9 mouse cellular contexts compared by ENCODE assay signal in the genomic region with DNA sequence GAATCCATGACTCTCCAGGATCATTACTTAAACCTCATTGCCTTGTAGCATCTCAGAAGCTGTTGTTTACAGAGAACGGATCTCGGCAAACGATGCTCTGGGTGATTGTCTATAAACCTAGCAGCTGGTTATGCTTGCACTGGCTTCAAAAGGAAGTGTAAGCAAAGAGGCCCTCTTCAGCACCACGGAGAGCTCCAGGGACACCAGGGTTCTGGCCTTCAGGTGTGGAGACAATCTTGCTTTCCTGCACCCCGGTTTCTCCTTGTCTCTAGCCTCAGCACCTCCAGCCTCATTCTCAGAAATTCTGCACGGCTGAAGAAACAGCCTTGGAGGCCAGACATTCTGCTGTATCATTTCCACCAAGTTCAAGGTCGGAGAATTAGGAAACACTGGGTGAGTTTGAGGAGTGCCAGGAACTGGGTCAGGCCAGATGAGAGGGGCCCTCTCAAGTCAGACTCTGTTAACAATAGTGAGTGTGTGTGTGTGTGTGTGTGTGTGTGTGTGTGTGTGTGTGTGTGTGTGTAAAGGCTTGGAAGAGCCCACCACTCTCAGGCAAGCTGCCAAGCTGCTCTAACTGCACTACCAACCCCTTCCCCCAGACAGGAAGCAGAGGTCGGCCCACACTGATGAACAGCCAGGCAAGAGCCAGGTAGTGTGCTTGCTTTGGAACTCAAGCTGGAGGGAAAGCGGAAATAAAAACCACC.
DNase-seq lines count a peak whose midpoint lies in the region; ATAC-seq lines count a peak whose summit lies in the region.
"Had no signal": no experiment of that assay in that cellular context is flagged by ENCODE, and none has a peak within 500 bp of the region (broad histone marks: within the 10 kb centered on the region; RNA-seq: fewer than 3 reads in every experiment).

No protein-coding gene starts in this region.

- H3K27ac ChIP-seq in kidney, embryonic 16.5 days (ENCODE audit: low read length), result no peak overlapping the region
- H3K27ac ChIP-seq in hindbrain, embryonic 16.5 days (ENCODE audit: low read depth, low read length), result peak overlapping the region; percentile 54; the same call in 1 of the 2 replicates

- no peaks in the 10 kb centered on the region for H3K36me3 ChIP-seq in kidney, embryonic 16.5 days (ENCODE audit: insufficient read depth, low read length)
- no peaks in the 10 kb centered on the region for H3K36me3 ChIP-seq in hindbrain, embryonic 16.5 days (ENCODE audit: control insufficient read depth, insufficient read depth, low read length)

- H3K4me1 ChIP-seq in kidney, embryonic 16.5 days (ENCODE audit: insufficient read depth, low read length), result no peaks in the 10 kb centered on the region
- H3K4me1 ChIP-seq in hindbrain, embryonic 16.5 days (ENCODE audit: control insufficient read depth, insufficient read depth, low read depth, low read length), result peaks cover 15% of the 10 kb centered on the region

- no peaks in the 10 kb centered on the region for H3K27me3 ChIP-seq in kidney, embryonic 16.5 days (ENCODE audit: insufficient read depth, low read length)
- H3K27me3 ChIP-seq in hindbrain, embryonic 16.5 days (replicated peaks; ENCODE audit: control insufficient read depth, insufficient read depth, low read length), result no peaks in the 10 kb centered on the region
- H3K27me3 ChIP-seq: Patski had no signal

- no peak overlapping the region for H3K4me3 ChIP-seq in kidney, embryonic 16.5 days (ENCODE audit: low read length)
- no peak overlapping the region for H3K4me3 ChIP-seq in hindbrain, embryonic 16.5 days (ENCODE audit: low read length)

- no peak overlapping the region for H3K4me2 ChIP-seq in kidney, embryonic 16.5 days (replicated peaks; ENCODE audit: low read depth, low read length)
- H3K4me2 ChIP-seq in hindbrain, embryonic 16.5 days (ENCODE audit: low read length), result no peak overlapping the region

- 31% methylated on average over 9 of the region's 9 CpGs for WGBS in kidney, embryonic 16.5 days
- WGBS in hindbrain, embryonic 16.5 days, result 43% methylated on average over 9 of the region's 9 CpGs

- ATAC-seq in kidney, embryonic 16.5 days (ENCODE audit: low FRiP score, low TSS enrichment), result no peak
- ATAC-seq in hindbrain, embryonic 16.5 days, result peak; percentile 41; the same call in 1 of the 2 replicates
- no peak for ATAC-seq in frontal cortex, adult (ENCODE audit: low TSS enrichment)
- ATAC-seq: Patski had no signal

- no peaks in the 10 kb centered on the region for H3K9me3 ChIP-seq in kidney, embryonic 16.5 days (ENCODE audit: low read length)
- H3K9me3 ChIP-seq in hindbrain, embryonic 16.5 days (ENCODE audit: control insufficient read depth, low read length), result no peaks in the 10 kb centered on the region

- peak; percentile 3 for DNase-seq in kidney, adult 9 months
- peak; percentile 67 for DNase-seq in adrenal gland, postnatal 14 days
- peak; percentile 24 for DNase-seq in ovary, postnatal 10 days (ENCODE audit: low spot score)
- DNase-seq in cerebellum, postnatal 4 days (ENCODE audit: low spot score in 2 of 2), result no peak
- DNase-seq in urinary bladder, postnatal 10 days (ENCODE audit: low spot score), result no peak

- H3K9ac ChIP-seq in kidney, embryonic 16.5 days (replicated peaks; ENCODE audit: low read length), result no peak overlapping the region
- H3K9ac ChIP-seq in hindbrain, embryonic 16.5 days (ENCODE audit: low read depth, low read length), result no peak overlapping the region

Comparison
In these comparisons a context has a peak if more than half of its experiments do, and no peak if none do; other contexts are left out.
1. DNase-seq: peak in kidney, adult 9 months (single experiment), adrenal gland, postnatal 14 days (single experiment) and ovary, postnatal 10 days (single experiment); none in cerebellum, postnatal 4 days (0 of 2) and urinary bladder, postnatal 10 days (single experiment).